Mouse (Mus musculus) testis, postnatal 10 days (tissue): ENCODE data around the gene Cnn2.
A peak's percentile ranks its signal among the peaks of the same experiment; 100 is the strongest.

Experiments
- DNase-seq: peaks from one replicate; pipeline ENCODE4 v3.0.0; 2021; ENCODE audit warnings: low spot score

Gene Cnn2

DNA sequence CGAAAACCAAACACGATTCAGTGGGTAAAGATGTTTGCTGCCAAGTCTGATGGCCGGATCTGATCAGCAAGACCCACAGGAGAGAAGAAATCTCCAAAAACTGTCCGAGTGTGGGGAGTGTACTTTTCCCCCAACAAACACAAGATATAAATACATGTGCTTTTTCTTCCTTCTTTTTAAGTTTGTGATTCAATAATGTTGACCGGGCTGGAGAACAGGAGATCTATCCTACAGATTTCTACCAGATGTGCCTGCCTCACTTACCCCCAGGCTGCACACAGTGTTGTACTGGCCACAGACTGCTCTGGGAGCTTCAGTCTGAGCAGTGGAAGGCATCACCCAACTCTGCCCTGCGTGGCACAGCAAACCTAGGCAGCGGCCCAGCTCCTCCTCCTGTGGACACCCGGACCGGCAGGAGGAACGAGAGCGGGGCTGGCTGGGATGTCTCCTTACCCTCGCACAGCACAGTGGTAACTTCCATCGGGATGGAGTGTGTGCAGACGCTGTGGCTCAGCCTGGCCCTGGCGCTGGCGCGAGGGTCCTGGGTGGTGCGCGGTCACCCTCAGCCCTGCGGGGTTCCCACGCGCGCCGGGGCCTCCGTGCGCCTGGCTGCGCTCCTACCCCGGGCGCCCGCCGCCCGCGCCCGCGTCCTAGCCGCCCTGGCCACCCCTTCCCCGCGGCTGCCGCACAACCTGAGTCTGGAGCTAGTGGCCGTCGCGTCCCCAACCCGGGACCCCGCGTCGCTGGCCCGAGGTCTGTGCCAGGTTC lies 17.8 kb upstream of the Cnn2 start, which contains the start of gene Grin3b:
Gene Grin3b, plus strand, starts transcription at position 301 of the 768 bp plus-strand sequence.
- DNase-seq = no peak

- DNase-seq = no peak
Measured at GRCm38 (mm10) chr10:79971183-79971497, 17.2 kb upstream of the Cnn2 start.

GRCm38 (mm10) chr10:79972831-79973230 lies 15.6 kb upstream of the Cnn2 start:
- DNase-seq = no peak

DNA sequence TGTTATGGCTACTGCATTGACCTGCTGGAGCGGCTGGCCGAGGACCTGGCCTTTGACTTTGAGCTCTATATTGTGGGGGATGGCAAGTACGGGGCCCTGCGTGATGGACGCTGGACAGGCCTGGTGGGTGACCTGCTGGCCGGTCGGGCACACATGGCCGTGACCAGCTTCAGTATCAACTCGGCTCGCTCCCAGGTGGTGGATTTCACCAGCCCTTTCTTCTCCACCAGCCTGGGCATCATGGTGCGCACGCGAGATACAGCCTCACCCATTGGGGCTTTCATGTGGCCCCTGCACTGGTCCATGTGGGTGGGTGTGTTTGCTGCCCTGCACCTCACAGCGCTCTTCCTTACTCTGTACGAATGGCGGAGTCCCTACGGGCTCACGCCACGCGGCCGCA lies 14.3 kb upstream of the Cnn2 start:
- DNase-seq = no peak

- no peak for DNase-seq
Measured at GRCm38 (mm10) chr10:79974668-79975067, 13.7 kb upstream of the Cnn2 start.

DNA sequence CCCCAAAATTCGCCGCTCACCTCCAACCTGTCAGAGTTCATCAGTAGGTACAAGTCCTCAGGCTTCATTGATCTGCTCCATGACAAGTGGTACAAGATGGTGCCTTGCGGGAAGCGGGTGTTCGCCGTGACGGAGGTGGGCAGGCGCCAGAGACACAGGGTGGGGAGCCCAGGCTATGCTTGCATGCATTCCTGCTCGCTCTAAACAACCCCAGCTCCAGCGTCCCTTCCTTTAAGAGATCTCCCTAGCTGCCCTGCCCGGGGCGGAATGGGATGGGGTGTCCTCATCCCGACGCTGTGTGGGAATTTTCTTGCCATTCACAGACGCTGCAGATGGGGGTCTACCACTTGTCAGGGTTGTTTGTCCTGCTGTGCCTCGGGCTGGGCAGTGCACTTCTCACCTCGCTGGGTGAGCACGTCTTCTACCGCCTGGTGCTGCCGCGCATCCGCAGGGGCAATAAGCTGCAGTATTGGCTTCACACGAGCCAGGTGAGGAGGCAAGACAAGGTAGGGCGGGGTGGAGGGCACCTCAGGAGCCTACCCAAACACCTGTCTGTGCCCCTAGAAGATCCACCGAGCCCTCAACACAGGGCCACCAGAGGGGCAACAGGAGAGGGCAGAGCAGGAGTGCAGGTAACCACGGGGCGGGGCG lies 12.2 kb upstream of the Cnn2 start:
- DNase-seq = no peak

GRCm38 (mm10) chr10:79976722-79977107 lies 11.7 kb upstream of the Cnn2 start:
- no peak for DNase-seq

DNA sequence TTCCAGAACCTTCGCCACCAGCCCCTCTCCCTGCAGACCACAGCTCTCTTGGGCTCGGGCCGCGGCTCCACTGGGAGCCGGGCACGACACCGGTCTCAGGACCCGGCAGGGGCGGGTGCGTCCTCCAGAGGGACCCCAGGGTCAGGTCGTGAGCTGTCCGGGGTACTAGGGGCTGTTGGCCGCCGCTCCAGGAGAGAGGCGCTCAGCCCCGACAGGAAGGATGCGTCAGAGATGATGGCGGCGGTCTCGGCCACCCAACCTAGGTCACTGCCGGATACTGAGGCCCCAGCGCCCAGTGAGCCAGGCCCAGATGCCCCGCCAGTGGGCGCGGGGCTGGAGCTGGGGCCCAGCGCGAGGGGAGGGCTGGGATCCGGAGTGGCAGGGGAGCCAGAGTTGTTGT lies 11.1 kb upstream of the Cnn2 start:
- DNase-seq = no peak

- DNase-seq = no peak
Measured at GRCm38 (mm10) chr10:79978061-79978460, 10.3 kb upstream of the Cnn2 start.

DNA sequence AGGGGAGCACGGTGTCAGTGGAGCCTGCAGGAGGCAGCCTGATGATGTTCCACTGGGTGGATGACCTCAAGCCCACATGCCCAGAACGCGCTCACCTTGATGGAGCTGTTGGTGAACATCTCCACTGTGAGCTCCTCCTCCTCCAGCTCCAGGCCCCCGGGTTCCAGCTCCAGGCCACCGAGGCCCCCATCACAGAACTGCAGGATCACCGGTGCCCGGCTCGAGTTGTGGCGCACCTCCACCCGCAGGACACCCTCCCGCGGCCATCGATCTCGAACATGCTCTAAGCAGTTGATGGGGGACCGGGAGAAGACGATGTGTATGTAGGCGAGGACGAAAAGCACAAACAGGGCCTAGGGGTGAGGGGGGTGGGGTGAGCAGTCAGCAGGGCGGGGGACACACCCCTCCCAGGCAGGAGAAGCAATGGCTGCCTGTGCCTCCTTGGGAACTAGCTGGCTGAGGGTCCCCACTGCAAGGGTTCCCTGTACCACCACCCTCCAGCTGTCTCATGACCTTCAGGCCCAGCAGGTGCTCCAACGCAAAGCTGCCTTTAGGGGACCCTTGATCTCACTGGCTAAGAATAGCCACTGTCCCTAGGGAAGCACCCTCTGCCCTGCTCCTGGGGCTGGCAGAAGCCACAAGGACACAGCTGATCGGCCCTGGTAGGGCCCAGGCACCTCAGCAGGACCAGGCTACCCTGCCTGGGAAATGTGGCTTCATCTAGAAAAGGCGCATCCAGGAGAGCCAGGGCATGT lies 8.8 kb upstream of the Cnn2 start:
- no peak for DNase-seq

GRCm38 (mm10) chr10:79983205-79983604 lies 5.2 kb upstream of the Cnn2 start:
- DNase-seq = no peak

GRCm38 (mm10) chr10:79983670-79984069 lies 4.7 kb upstream of the Cnn2 start:
- peak; percentile 88 for DNase-seq

GRCm38 (mm10) chr10:79984195-79984816 lies 4.1 kb upstream of the Cnn2 start, which contains the start of gene Tmem259:
Tmem259 (minus strand) TSS chr10:79984330.
- DNase-seq = peak; percentile 93

DNA sequence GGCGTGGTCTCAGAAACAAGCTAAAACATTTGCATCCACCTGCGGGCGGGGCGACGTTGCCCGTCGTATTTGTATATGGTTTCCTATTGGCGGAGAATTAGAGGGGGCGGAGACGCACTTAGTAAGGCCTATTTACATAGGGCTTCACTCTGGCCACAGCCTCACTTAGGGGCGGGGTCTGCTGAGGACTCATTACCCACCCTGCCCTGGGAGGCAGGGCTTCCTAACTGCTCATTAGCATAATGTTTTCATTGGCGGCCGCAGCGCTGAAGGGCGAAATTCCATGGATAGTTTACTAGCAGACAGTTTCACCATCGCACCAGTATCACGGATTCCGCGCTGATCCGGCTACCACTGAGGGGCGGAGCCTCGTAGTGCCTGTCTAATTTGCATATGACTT lies 3.5 kb upstream of the Cnn2 start:
- peak; percentile 94 for DNase-seq

DNA sequence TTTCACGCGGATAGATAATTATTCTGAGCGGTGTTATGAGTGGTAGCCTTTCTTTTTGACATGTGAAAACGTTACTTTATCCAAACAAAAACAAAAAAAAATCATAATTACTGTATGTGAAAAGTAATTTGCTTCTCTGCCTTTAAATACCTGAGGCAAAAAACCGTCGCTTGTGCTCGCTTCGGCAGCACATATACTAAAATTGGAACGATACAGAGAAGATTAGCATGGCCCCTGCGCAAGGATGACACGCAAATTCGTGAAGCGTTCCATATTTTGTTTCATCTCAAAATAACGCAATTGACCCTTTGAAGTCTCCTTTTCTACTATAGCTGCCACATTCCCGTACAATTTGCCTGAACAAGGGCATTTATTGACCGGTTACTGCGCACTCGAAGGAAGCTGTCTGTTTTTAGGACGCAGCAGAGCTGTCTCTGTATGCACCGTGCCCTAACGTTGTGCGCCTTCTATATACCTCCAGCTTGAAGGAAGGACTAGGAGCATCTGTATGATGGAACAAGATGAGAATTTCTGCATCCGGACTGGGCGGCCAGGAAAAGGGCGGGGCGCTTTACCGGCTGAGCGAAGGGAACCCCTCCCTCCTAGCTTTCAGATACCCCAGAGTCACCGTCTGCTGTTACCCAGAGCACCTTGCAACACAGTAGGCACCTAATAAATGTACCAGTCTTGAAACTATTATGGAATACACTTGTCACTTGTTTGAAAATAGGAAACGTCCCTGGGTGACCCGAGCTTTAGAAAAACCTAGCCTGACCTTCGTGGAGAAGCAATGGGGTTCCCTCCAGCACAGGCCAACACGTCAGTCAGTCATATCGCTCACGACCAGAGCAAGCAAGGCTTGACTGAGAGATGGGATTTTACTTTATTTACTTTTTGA lies 2.8 kb upstream of the Cnn2 start:
- DNase-seq = peak; percentile 74

GRCm38 (mm10) chr10:79986232-79986878 lies 2.0 kb upstream of the Cnn2 start:
- DNase-seq = no peak

DNA sequence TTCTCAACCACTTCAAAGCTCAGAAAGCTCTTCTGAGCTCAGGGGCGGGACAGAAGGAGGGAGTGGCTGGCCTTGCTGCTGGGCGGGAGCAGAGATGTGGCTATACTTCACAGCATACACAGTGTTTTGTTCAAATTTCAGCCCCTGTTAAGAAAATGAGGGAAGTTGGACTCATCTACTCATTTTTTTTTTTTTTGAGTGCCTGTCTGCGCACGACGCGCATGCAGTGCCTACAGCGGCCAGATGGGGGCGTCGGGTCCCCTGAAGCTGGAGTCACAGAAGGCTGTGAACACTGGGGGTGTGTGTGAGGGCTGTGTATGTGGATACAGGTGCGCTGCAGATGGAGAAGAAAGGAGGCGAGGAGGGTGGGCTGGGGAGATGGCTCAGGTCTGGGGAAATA lies 1.4 kb upstream of the Cnn2 start:
- DNase-seq = peak; percentile 95

DNA sequence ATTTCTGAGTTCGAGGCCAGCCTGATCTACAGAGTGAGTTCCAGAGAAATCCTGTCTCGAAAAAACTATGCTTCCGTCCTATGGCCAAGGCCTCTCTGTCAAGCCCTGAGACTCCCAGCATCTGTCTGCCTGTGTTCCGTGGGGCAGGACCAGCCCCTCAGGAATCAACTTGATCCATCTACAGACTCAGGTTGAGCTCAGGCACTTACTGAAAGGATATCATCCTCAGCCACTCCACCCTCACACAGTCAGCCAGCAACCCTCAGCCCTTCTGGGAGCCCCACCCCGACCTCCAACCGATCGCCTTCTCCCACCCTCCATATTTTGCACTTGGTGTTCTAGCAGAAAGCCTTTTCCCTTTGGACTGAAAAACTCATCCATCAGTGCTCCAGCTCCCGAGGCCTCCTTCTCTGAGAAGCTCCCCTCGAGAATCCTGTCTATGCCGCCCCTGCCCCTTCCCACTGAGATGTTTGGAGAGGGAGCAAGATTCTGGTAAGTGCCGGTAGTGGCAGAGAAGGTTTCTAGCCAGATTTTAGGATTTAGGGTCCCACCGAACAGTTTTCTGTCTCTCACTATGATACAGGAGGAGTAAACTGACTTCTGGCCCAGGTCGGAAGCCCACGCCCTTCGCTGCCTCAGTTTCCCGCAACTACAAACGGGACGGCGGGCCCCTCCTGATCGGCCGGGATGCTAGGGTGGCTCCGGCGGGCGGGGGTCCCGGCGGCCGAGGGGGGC lies 446 bp upstream of the Cnn2 start:
- no peak for DNase-seq

- DNase-seq = no peak
Measured at GRCm38 (mm10) chr10:79989272-79989786, 945 bp downstream of the Cnn2 start.

- DNase-seq = no peak
Measured at GRCm38 (mm10) chr10:79989870-79990269, 1.5 kb downstream of the Cnn2 start.
